22 mouse cellular contexts compared by ENCODE assay signal in the genomic region with DNA sequence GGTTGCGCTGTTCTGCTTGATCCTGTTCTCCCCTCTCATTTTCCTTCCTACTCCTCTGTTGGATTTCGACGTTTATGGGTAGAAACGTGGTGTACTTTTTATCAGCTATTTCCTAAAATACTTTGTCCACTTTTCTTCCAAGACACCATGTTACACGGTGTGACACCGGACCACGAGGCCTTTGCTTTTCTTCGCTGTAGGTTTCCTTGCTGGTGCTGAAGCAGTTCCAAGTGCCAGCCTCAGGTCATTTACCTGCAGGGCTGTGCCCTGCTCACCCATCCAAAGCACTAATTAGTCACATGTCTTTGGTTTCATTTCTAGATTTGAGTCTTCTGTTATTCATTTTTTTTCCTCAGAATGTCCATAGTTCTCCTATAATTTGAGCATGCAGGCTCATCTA.
DNase-seq lines count a peak whose midpoint lies in the region; ATAC-seq and TF ChIP-seq lines count a peak whose summit lies in the region.
"Had no signal": no experiment of that assay in that cellular context is flagged by ENCODE, and none has a peak within 500 bp of the region (broad histone marks: within the 10 kb centered on the region; RNA-seq: fewer than 3 reads in every experiment).

No protein-coding gene starts in this region.

- peak; percentile 46 for DNase-seq in kidney, adult 18-20 months
- DNase-seq in kidney, adult 8-10 months, result peak; percentile 60 to 67
- no peak for DNase-seq in kidney, postnatal 0 days (ENCODE audit: low spot score)
- DNase-seq in kidney, postnatal 25 days, result peak; percentile 59 to 79
- DNase-seq: adrenal gland, postnatal 10 days; adrenal gland, postnatal 36 days; cerebellum, adult 18-20 months; cerebellum, adult 9-10 months; cerebellum, postnatal 14 days; gastrocnemius, postnatal 10 days; gastrocnemius, postnatal 36 days; heart, adult 18-20 months had no signal

- ATAC-seq in kidney, embryonic 15.5 days (replicated peaks; ENCODE audit: low FRiP score), result no peak
- ATAC-seq in kidney, postnatal 0 days (replicated peaks; ENCODE audit: low FRiP score, low read depth), result 0 out of 2 replicates have a peak, but pooled peaks have one; percentile 52
- no peak for ATAC-seq in liver, embryonic 12.5 days
- no peak for ATAC-seq in activated CD4-positive, CD25-positive, alpha-beta regulatory T cell, adult 4 months
- ATAC-seq in inflammation-experienced regulatory T-cells, adult 6 months, result no peak
- ATAC-seq: CD4-positive, CD25-positive, alpha-beta regulatory T cell, adult 4 months; forebrain, embryonic 13.5 days; forebrain, embryonic 16.5 days; hindbrain, embryonic 16.5 days had no signal

- TF ChIP-seq CTCF in kidney, postnatal 0 days (IDR thresholded peaks at IDR 0.05; ENCODE audit: low read depth), result no peak

- no peak overlapping the region for H3K4me2 ChIP-seq in kidney, embryonic 15.5 days
- H3K4me2 ChIP-seq in kidney, postnatal 0 days (ENCODE audit: low read length), result no peak overlapping the region
- H3K4me2 ChIP-seq in liver, embryonic 12.5 days, result no peak overlapping the region
- H3K4me2 ChIP-seq: forebrain, embryonic 13.5 days; hindbrain, embryonic 13.5 days had no signal

- no peak overlapping the region for H3K9ac ChIP-seq in kidney, embryonic 15.5 days
- no peak overlapping the region for H3K9ac ChIP-seq in kidney, postnatal 0 days (ENCODE audit: low read depth, low read length)
- H3K9ac ChIP-seq in liver, embryonic 12.5 days, result no peak overlapping the region
- H3K9ac ChIP-seq: forebrain, embryonic 13.5 days; hindbrain, embryonic 13.5 days had no signal

- no peaks in the 10 kb centered on the region for H3K4me1 ChIP-seq in kidney, embryonic 15.5 days
- H3K4me1 ChIP-seq in kidney, postnatal 0 days (replicated peaks; ENCODE audit: insufficient read depth, low read length), result no peaks in the 10 kb centered on the region
- no peaks in the 10 kb centered on the region for H3K4me1 ChIP-seq in liver, embryonic 12.5 days
- H3K4me1 ChIP-seq: forebrain, embryonic 10.5 days; forebrain, embryonic 13.5 days had no signal

- H3K27me3 ChIP-seq in kidney, embryonic 15.5 days, result no peaks in the 10 kb centered on the region
- no peaks in the 10 kb centered on the region for H3K27me3 ChIP-seq in kidney, postnatal 0 days (ENCODE audit: insufficient read depth, low read length)
- no peaks in the 10 kb centered on the region for H3K27me3 ChIP-seq in liver, embryonic 12.5 days (replicated peaks)
- H3K27me3 ChIP-seq: forebrain, embryonic 13.5 days; hindbrain, embryonic 13.5 days had no signal

- no peaks in the 10 kb centered on the region for H3K9me3 ChIP-seq in kidney, embryonic 15.5 days (replicated peaks)
- no peaks in the 10 kb centered on the region for H3K9me3 ChIP-seq in kidney, postnatal 0 days (replicated peaks; ENCODE audit: low read length)
- H3K9me3 ChIP-seq in liver, embryonic 12.5 days (replicated peaks), result no peaks in the 10 kb centered on the region
- H3K9me3 ChIP-seq: forebrain, embryonic 10.5 days; forebrain, embryonic 13.5 days; hindbrain, embryonic 13.5 days had no signal

- H3K36me3 ChIP-seq in kidney, embryonic 15.5 days, result 0 out of 2 replicates have a peak, but pooled peaks cover 2% of the 10 kb centered on the region
- no peaks in the 10 kb centered on the region for H3K36me3 ChIP-seq in kidney, postnatal 0 days (ENCODE audit: insufficient read depth, low read length)
- H3K36me3 ChIP-seq in liver, embryonic 12.5 days, result no peaks in the 10 kb centered on the region
- H3K36me3 ChIP-seq: forebrain, embryonic 10.5 days had no signal

- no peak overlapping the region for H3K27ac ChIP-seq in kidney, embryonic 15.5 days
- no peak overlapping the region for H3K27ac ChIP-seq in kidney, postnatal 0 days
- no peak overlapping the region for H3K27ac ChIP-seq in liver, embryonic 12.5 days
- H3K27ac ChIP-seq: forebrain, embryonic 10.5 days; forebrain, embryonic 13.5 days; hindbrain, embryonic 13.5 days had no signal

- H3K4me3 ChIP-seq in kidney, embryonic 15.5 days (replicated peaks), result no peak overlapping the region
- no peak overlapping the region for H3K4me3 ChIP-seq in kidney, postnatal 0 days (replicated peaks; ENCODE audit: low read depth, low read length)
- H3K4me3 ChIP-seq in liver, embryonic 12.5 days, result no peak overlapping the region
- H3K4me3 ChIP-seq: forebrain, embryonic 10.5 days; forebrain, embryonic 13.5 days; hindbrain, embryonic 13.5 days had no signal

- WGBS in kidney, embryonic 15.5 days, result 81% methylated on average over 8 of the region's 8 CpGs
- 69% methylated on average over 8 of the region's 8 CpGs for WGBS in kidney, postnatal 0 days
- 80% methylated on average over 8 of the region's 8 CpGs for WGBS in liver, embryonic 12.5 days (ENCODE audit: insufficient replicate concordance)
